ENCODE assay signal across 13 mouse cellular contexts in genomic region chr1:64796867-64797582, GRCm38 (mm10). TPM values are rescaled to one million over a fixed set of nuclear protein-coding genes. Genes with fewer than 3 reads are reported as not detected.
DNase-seq lines count a peak whose midpoint lies in the region; ATAC-seq lines count a peak whose summit lies in the region.
"Had no signal": no experiment of that assay in that cellular context is flagged by ENCODE, and none has a peak within 500 bp of the region (broad histone marks: within the 10 kb centered on the region; RNA-seq: fewer than 3 reads in every experiment).

No protein-coding gene starts in this region.

- H3K36me3 ChIP-seq in midbrain, embryonic 13.5 days = peaks cover 13% of the 10 kb centered on the region

- no peaks in the 10 kb centered on the region for H3K27me3 ChIP-seq in midbrain, embryonic 13.5 days
- H3K27me3 ChIP-seq: midbrain, embryonic 12.5 days had no signal

- peak; percentile 96 for DNase-seq in 416B (ENCODE audit: low read depth)
- no peak for DNase-seq in cerebellum, adult 8-10 months
- DNase-seq in layer of hippocampus, postnatal 14 days (ENCODE audit: low spot score in 2 of 2) = no peak
- DNase-seq in embryo, embryonic 11 days = no peak
- DNase-seq: kidney, postnatal 25 days; thymus, postnatal 4 days had no signal

- peak; percentile 72 for ATAC-seq in CD4-positive, CD25-positive, alpha-beta regulatory T cell, adult 4 months
- ATAC-seq in common myeloid progenitor, adult 5-6 weeks (replicated peaks; ENCODE audit: low read depth, poor library complexity, severe bottlenecking) = peak; percentile 96
- ATAC-seq in megakaryocyte-erythroid progenitor cell, adult 5-6 weeks (replicated peaks; ENCODE audit: low FRiP score, low TSS enrichment, poor library complexity, severe bottlenecking) = peak; percentile 58
- no peak for ATAC-seq in midbrain, embryonic 13.5 days

- no peak overlapping the region for H3K4me2 ChIP-seq in midbrain, embryonic 13.5 days (replicated peaks)
- H3K4me2 ChIP-seq: midbrain, embryonic 12.5 days had no signal

- no peak overlapping the region for H3K4me3 ChIP-seq in midbrain, embryonic 13.5 days (replicated peaks)
- H3K4me3 ChIP-seq: hindbrain, embryonic 10.5 days; midbrain, embryonic 12.5 days had no signal

- H3K9ac ChIP-seq in midbrain, embryonic 13.5 days (replicated peaks) = no peak overlapping the region
- H3K9ac ChIP-seq: liver, embryonic 14.5 days; midbrain, embryonic 12.5 days had no signal

- no peaks in the 10 kb centered on the region for H3K9me3 ChIP-seq in midbrain, embryonic 13.5 days
- H3K9me3 ChIP-seq: hindbrain, embryonic 10.5 days; midbrain, embryonic 12.5 days had no signal

- peaks cover 11% of the 10 kb centered on the region for H3K4me1 ChIP-seq in midbrain, embryonic 13.5 days (replicated peaks)

- H3K27ac ChIP-seq in midbrain, embryonic 13.5 days = no peak overlapping the region
- H3K27ac ChIP-seq: hindbrain, embryonic 10.5 days; liver, embryonic 14.5 days; midbrain, embryonic 12.5 days had no signal

- 90% methylated on average over 6 of the region's 6 CpGs for WGBS in midbrain, embryonic 13.5 days

RNA-seq across cellular contexts. Expression of gene Fzd5, which starts 59.5 kb away (rescaled TPM):
- polyA plus RNA-seq in CD4-positive, CD25-positive, alpha-beta regulatory T cell, adult 4 months (2017; shearing (Covaris generic)) = under 1 TPM; 0.19 to 0.63 TPM
- total RNA-seq in common myeloid progenitor, adult 5-6 weeks (2017) = 1.5 TPM in 2 replicates
- 0.52 and 1.5 TPM in 2 replicates for total RNA-seq in megakaryocyte-erythroid progenitor cell, adult 5-6 weeks (2014; fragmentation: Nextera tagmentation)
- 2.0 and 2.6 TPM in 2 replicates for total RNA-seq in megakaryocyte-erythroid progenitor cell, adult 5-6 weeks (2017)
- polyA plus RNA-seq in midbrain, embryonic 13.5 days (2015; fragmentation: Nextera tagmentation; extraction: Ambion mirVana) = 0.40 and 0.46 TPM in 2 replicates
- total RNA-seq in layer of hippocampus, postnatal 14 days (2021) = 1 to 10 TPM; 1.1 to 1.2 TPM
